Mouse (Mus musculus): ENCODE measurements at regions not wholly inside any gene's neighbourhood (a gene's known extent, or its start where the extent isn't known, plus 50 kb on each side); places are given as distances from the start of the nearest gene placed in this dataset.

GRCm38 (mm10) chr12:79966621-79967490 lies 146.0 kb downstream of the Zfp36l1 start:
- H3K4me1 ChIP-seq (ENCODE audit: control insufficient read depth, insufficient read depth, low read length) = peaks cover 34% of the 10 kb centered on the region
- peak overlapping the region; percentile 25 for H3K9ac ChIP-seq (ENCODE audit: low read depth, low read length)
- intact Hi-C loops (cut with DNase I) = loop anchor here (1.0 to 10.0 kb wide), 4 partner anchors 95 to 612 kb away; no protein-coding TSS in a partner anchor
- H3K27ac ChIP-seq = peak overlapping the region; percentile 68
- WGBS = 32% methylated on average over 12 of the region's 12 CpGs
- DNase-seq = peak; percentile 52
- H3K4me3 ChIP-seq = no peak overlapping the region
- H3K36me3 ChIP-seq (ENCODE audit: control insufficient read depth, insufficient read depth, low read length) = peaks cover 3% of the 10 kb centered on the region; the same call in 1 of the 2 replicates
- H3K27me3 ChIP-seq (ENCODE audit: control insufficient read depth, insufficient read depth, low read length) = no peaks in the 10 kb centered on the region
- TF ChIP-seq CTCF (IDR thresholded peaks at IDR 0.05) = peak; percentile 13; the same call in 1 of the 2 replicates
- TF ChIP-seq EP300 (IDR thresholded peaks at IDR 0.05; ENCODE audit: insufficient read depth, low read depth, low read length) = no peak
- TF ChIP-seq POLR2A (IDR thresholded peaks at IDR 0.05; ENCODE audit: insufficient read depth, low read depth, low read length) = no peak
- no peaks in the 10 kb centered on the region for H3K79me2 ChIP-seq (replicated peaks; ENCODE audit: control insufficient read depth, insufficient read depth, low read length)

GRCm38 (mm10) chr12:79966289-79966615 lies 146.6 kb downstream of the Zfp36l1 start:
- Histone ChIP-seq H3K9ac (ENCODE audit: low read depth, low read length) (no peak overlapping the region), H3K4me1 (ENCODE audit: control insufficient read depth, insufficient read depth, low read length) (peaks cover 34% of the 10 kb centered on the region), H3K4me3 (no peak overlapping the region), H3K27me3 (ENCODE audit: control insufficient read depth, insufficient read depth, low read length) (no peaks in the 10 kb centered on the region), H3K36me3 (ENCODE audit: control insufficient read depth, insufficient read depth, low read length) (peaks cover 3% of the 10 kb centered on the region; the same call in 1 of the 2 replicates), H3K79me2 (replicated peaks; ENCODE audit: control insufficient read depth, insufficient read depth, low read length) (no peaks in the 10 kb centered on the region), H3K27ac (peak overlapping the region; percentile 68)
- WGBS = 50% methylated on average over 6 of the region's 6 CpGs
- no peak for DNase-seq
- intact Hi-C loops (cut with DNase I) = loop anchor here (1.0 to 10.0 kb wide), 4 partner anchors 96 to 611 kb away; no protein-coding TSS in a partner anchor
- TF ChIP-seq EP300 (IDR thresholded peaks at IDR 0.05; ENCODE audit: insufficient read depth, low read depth, low read length) = 0 out of 2 replicates have a peak, but pooled peaks have one; percentile 5
- TF ChIP-seq CTCF (IDR thresholded peaks at IDR 0.05) = no peak

GRCm38 (mm10) chr12:79965471-79966288 lies 147.1 kb downstream of the Zfp36l1 start:
- WGBS = 4% methylated on average over 46 of the region's 46 CpGs
- H3K27ac ChIP-seq = peak overlapping the region; percentile 68
- DNase-seq = peak; percentile 60 to 65
- TF ChIP-seq POLR2A (IDR thresholded peaks at IDR 0.05; ENCODE audit: insufficient read depth, low read depth, low read length) (peak; percentile 53; the same call in 1 of the 2 replicates), CTCF (IDR thresholded peaks at IDR 0.05) (no peak)
- H3K27me3 ChIP-seq (ENCODE audit: control insufficient read depth, insufficient read depth, low read length) = no peaks in the 10 kb centered on the region
- H3K4me1 ChIP-seq (ENCODE audit: control insufficient read depth, insufficient read depth, low read length) = peaks cover 28% of the 10 kb centered on the region
- H3K4me3 ChIP-seq = peak overlapping the region; percentile 38
- intact Hi-C loops (cut with DNase I) = loop anchor here (1.0 to 10.0 kb wide), 4 partner anchors 97 to 611 kb away; no protein-coding TSS in a partner anchor
- no peaks in the 10 kb centered on the region for H3K79me2 ChIP-seq (replicated peaks; ENCODE audit: control insufficient read depth, insufficient read depth, low read length)
- peaks cover 3% of the 10 kb centered on the region; the same call in 1 of the 2 replicates for H3K36me3 ChIP-seq (ENCODE audit: control insufficient read depth, insufficient read depth, low read length)
- H3K9ac ChIP-seq (ENCODE audit: low read depth, low read length) = peak overlapping the region; percentile 72

GRCm38 (mm10) chr12:79963443-79964025 lies 149.3 kb downstream of the Zfp36l1 start:
- peak; percentile 32 to 42 for DNase-seq

GRCm38 (mm10) chr12:79962649-79963236 lies 150.1 kb downstream of the Zfp36l1 start:
- no peak for TF ChIP-seq CTCF (IDR thresholded peaks at IDR 0.05)
- TF ChIP-seq POLR2A (IDR thresholded peaks at IDR 0.05; ENCODE audit: insufficient read depth, low read depth, low read length) = no peak
- TF ChIP-seq EP300 (IDR thresholded peaks at IDR 0.05; ENCODE audit: insufficient read depth, low read depth, low read length) = no peak
- Histone ChIP-seq H3K27ac (no peak overlapping the region), H3K4me3 (no peak overlapping the region), H3K4me1 (ENCODE audit: control insufficient read depth, insufficient read depth, low read length) (peaks cover 17% of the 10 kb centered on the region), H3K36me3 (ENCODE audit: control insufficient read depth, insufficient read depth, low read length) (peaks cover 3% of the 10 kb centered on the region; the same call in 1 of the 2 replicates), H3K79me2 (replicated peaks; ENCODE audit: control insufficient read depth, insufficient read depth, low read length) (no peaks in the 10 kb centered on the region), H3K27me3 (ENCODE audit: control insufficient read depth, insufficient read depth, low read length) (no peaks in the 10 kb centered on the region), H3K9ac (ENCODE audit: low read depth, low read length) (no peak overlapping the region)
- WGBS = 94% methylated on average over 11 of the region's 11 CpGs
- peak in 1 of 2 experiments; percentile 14 for DNase-seq
- intact Hi-C loops (cut with DNase I) = loop anchor here (10.0 kb wide), 1 partner anchor 608 kb away; no protein-coding TSS in a partner anchor

More at GRCm38 (mm10) chr12:79963443-79964025, 149.3 kb downstream of the Zfp36l1 start:
- Histone ChIP-seq H3K27me3 (ENCODE audit: control insufficient read depth, insufficient read depth, low read length) (no peaks in the 10 kb centered on the region), H3K4me1 (ENCODE audit: control insufficient read depth, insufficient read depth, low read length) (peaks cover 19% of the 10 kb centered on the region), H3K4me3 (no peak overlapping the region), H3K79me2 (replicated peaks; ENCODE audit: control insufficient read depth, insufficient read depth, low read length) (no peaks in the 10 kb centered on the region), H3K9ac (ENCODE audit: low read depth, low read length) (no peak overlapping the region), H3K27ac (no peak overlapping the region), H3K36me3 (ENCODE audit: control insufficient read depth, insufficient read depth, low read length) (peaks cover 3% of the 10 kb centered on the region; the same call in 1 of the 2 replicates)
- WGBS = 78% methylated on average over 9 of the region's 9 CpGs
- TF ChIP-seq EP300 (IDR thresholded peaks at IDR 0.05; ENCODE audit: insufficient read depth, low read depth, low read length) (no peak), CTCF (IDR thresholded peaks at IDR 0.05) (no peak), POLR2A (IDR thresholded peaks at IDR 0.05; ENCODE audit: insufficient read depth, low read depth, low read length) (no peak)
- intact Hi-C loops (cut with DNase I) = loop anchor here (10.0 kb wide), 1 partner anchor 609 kb away; no protein-coding TSS in a partner anchor

Measured in heart, adult 2 months (tissue).